Mouse (Mus musculus) heart, embryonic 14.5 days (tissue): Measurements from ENCODE around the gene Fmnl1. TPM values are rescaled to one million over a fixed set of nuclear protein-coding genes. Genes with fewer than 3 reads are reported as not detected.

Experiments used
- ATAC-seq: fragments of 200-750 bp; cut with Nextera tagmentation; 2 replicates; pipeline ENCODE4 v1.8.0; 2017; ENCODE audit warnings: low read depth, moderate TSS enrichment; ENCODE audit not compliant: insufficient number of reproducible peaks, insufficient read depth, low FRiP score
- H3K27ac ChIP-seq, 2 experiments: fragments of 200-500 bp in 1 of 2; fragments of 300-500 bp in 1 of 2; sonication (generic) in 1 of 2; replicated peaks in 1 of 2; 2 replicates each; pipeline ENCODE4 v1.5.1; 2012 to 2014; ENCODE audit warnings: low read depth in 2 of 2, low read length in 2 of 2, control low read depth in 1 of 2, mild to moderate bottlenecking in 1 of 2, mixed read lengths in 1 of 2; ENCODE audit not compliant: control insufficient read depth in 1 of 2, insufficient read depth in 1 of 2
- H3K27me3 ChIP-seq: fragments of 300-500 bp; sonication (generic); 2 replicates; pipeline ENCODE4 v1.6.1; 2014; ENCODE audit warnings: mild to moderate bottlenecking, low read length, control low read depth; ENCODE audit not compliant: control insufficient read depth, insufficient read depth
- H3K36me3 ChIP-seq: fragments of 300-500 bp; sonication (generic); 2 replicates; pipeline ENCODE4 v1.6.1; 2014; ENCODE audit warnings: mild to moderate bottlenecking, control low read depth, low read length, mixed read lengths; ENCODE audit not compliant: control insufficient read depth, insufficient read depth
- H3K4me1 ChIP-seq, 2 experiments: fragments of 200-500 bp in 1 of 2; fragments of 300-500 bp in 1 of 2; sonication (generic) in 1 of 2; 2 replicates each; pipeline ENCODE4 v1.6.1; 2012 to 2014; ENCODE audit warnings: low read length in 2 of 2, control low read depth in 1 of 2, mixed read lengths in 1 of 2; ENCODE audit not compliant: control insufficient read depth in 2 of 2, insufficient read depth in 2 of 2
- H3K4me2 ChIP-seq: fragments of 300-500 bp; sonication (generic); 2 replicates; pipeline ENCODE4 v1.6.1; 2014; ENCODE audit warnings: mild to moderate bottlenecking, low read length
- H3K4me3 ChIP-seq, 2 experiments: fragments of 200-500 bp in 1 of 2; fragments of 300-500 bp in 1 of 2; sonication (generic) in 1 of 2; 2 replicates each; pipeline ENCODE4 v1.5.1; 2012 to 2014; ENCODE audit warnings: low read length in 2 of 2, mild to moderate bottlenecking in 2 of 2, control low read depth in 1 of 2, low read depth in 1 of 2, moderate library complexity in 1 of 2; ENCODE audit not compliant: control insufficient read depth in 1 of 2, insufficient read depth in 1 of 2
- H3K9ac ChIP-seq: fragments of 300-500 bp; sonication (generic); 2 replicates; pipeline ENCODE4 v1.6.1; 2014; ENCODE audit warnings: mild to moderate bottlenecking, low read length
- H3K9me3 ChIP-seq: fragments of 300-500 bp; sonication (generic); 2 replicates; pipeline ENCODE4 v1.6.1; 2016; ENCODE audit warnings: low read length, control low read depth; ENCODE audit not compliant: control insufficient read depth
- WGBS: fragments of 180-500 bp; shearing (Covaris S2); extraction: QIAGEN DNeasy Blood & Tissue Kit; methylation state at CpG from one replicate; pipeline ENCODE4 v1.1.7; 2014; 5-methylcytosine and 5-hydroxymethylcytosine counted together
- polyA plus RNA-seq: library from polyadenylated mRNA; unstranded; fragments of >200 nt; fragmentation: Nextera tagmentation; extraction: Ambion mirVana; gene quantifications from 2 replicates; pipeline ENCODE4 v1.2.1, GENCODE M21; 2014

The Fmnl1 gene
- polyA plus RNA-seq, 1 experiment from 2014 or later = 2.9 TPM

DNA sequence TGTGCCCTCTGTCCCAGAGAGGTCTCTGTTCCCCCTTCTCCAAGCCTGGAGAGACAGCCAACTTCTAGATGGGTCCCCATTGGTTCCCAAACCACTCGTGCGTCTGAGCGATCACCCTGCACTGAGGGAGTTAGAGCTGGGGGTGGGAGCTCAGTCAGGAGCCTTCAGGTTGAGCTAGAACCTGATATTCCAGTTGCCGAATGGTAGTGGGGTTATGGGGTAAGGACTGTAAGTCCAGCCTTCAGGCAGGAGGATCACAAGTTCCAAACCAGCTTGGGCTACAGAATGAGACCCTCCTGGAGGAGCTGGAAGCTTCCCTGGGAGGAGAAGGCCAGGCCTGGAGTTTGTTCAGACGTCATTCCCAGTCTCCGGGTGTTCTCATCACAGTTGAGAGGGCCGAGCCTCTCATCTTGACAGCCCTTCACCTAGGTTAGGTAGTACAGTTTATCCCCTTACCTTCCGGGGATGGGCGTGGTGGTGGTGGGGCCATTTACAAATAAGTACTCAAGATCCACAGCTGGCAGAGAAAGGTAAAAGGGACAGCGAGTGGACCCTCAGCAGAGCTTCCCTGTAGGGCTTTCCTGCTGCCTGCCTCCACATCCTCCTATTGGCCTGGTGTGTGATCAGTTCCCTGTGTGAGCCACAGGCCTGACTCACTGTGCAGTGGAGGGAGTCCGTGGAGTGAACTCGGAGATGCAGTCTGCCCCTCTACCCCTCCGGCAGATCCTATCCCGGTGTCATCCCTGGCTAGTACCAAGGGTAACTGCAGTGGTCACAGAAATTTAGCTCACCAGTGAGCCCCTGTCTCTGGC is 30.8 kb upstream of the Fmnl1 start:
- WGBS = 81% methylated on average over 14 of the region's 14 CpGs
- peaks cover 35 to 41% of the 10 kb centered on the region in 2 experiments for H3K4me1 ChIP-seq
- peak overlapping the region; percentile 18; the same call in 1 of the 2 replicates for H3K9ac ChIP-seq
- H3K9me3 ChIP-seq = no peaks in the 10 kb centered on the region
- peak overlapping the region; percentile 77 to 82; a peak in 3 of 4 replicates for H3K27ac ChIP-seq
- no peak overlapping the region for H3K4me3 ChIP-seq
- H3K27me3 ChIP-seq = no peaks in the 10 kb centered on the region
- peaks cover 14% of the 10 kb centered on the region for H3K36me3 ChIP-seq
- no peak for ATAC-seq
- H3K4me2 ChIP-seq = no peak overlapping the region

DNA sequence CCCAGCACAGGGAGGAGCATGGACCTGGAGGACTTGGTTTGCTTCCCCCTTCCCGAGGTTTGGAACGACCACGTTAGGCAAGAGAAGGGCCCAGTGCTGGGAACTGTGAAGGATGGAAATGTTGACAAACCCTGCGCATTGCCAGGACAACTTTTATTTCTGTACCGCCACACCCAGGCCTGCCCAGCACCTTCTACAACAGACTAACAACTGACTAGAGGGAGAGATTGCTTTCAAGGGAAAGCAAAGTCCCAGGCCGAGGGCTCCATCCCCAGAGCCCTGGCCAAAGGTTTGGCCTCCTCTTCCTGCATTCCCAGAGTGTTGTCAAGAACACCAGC is 30.2 kb upstream of the Fmnl1 start:
- H3K4me2 ChIP-seq = no peak overlapping the region
- H3K36me3 ChIP-seq = peaks cover 14% of the 10 kb centered on the region
- peak overlapping the region; percentile 18; the same call in 1 of the 2 replicates for H3K9ac ChIP-seq
- 45% methylated on average over 6 of the region's 6 CpGs for WGBS
- peaks cover 35 to 41% of the 10 kb centered on the region in 2 experiments for H3K4me1 ChIP-seq
- no peak for ATAC-seq
- no peaks in the 10 kb centered on the region for H3K9me3 ChIP-seq
- peak overlapping the region; percentile 77 to 82 for H3K27ac ChIP-seq
- H3K27me3 ChIP-seq = no peaks in the 10 kb centered on the region
- H3K4me3 ChIP-seq = no peak overlapping the region

DNA sequence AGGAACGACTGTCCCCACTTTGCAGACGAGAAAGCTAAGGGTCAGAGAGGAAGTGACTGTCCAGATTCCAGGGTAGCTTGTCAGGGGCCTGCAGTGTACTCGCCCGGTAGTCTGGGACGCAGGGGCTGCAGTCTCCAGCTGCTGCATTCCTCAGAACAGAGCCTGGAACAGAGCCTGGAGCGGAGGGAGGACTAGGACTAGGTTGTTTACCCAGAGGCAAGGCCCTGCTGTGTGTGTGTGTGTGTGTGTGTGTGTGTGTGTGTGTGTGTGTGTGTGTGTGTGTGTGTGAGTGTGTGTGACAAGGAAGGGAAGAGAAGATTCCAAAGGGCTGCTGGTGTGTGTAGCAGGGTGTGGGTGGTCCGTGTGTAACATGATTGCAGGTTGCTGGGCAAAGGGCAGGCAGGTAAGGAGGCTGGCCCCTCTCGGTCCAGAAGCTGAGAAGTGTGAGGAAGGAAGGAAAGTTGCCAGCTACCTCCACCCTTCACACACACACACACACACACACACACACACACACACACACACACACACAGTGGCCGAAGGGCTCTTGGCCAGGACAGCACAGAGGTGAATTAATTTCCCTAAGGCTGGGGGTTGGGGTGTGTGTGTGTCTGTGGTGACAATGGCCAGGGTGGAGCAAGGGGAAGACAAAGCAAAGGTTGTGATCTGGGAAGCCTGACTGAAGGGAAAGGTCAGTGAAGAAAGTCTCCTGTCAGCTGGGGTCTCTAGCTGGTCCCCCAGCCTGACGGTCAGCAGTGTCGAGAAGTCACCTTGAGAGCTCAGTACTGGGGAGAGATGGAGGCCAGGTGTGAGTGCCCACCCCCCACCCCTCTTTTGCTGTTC is 29.6 kb upstream of the Fmnl1 start:
- Histone ChIP-seq H3K9me3 (no peaks in the 10 kb centered on the region), H3K4me3 (no peak overlapping the region), H3K4me1 (peaks cover 35 to 41% of the 10 kb centered on the region in 2 experiments), H3K4me2 (no peak overlapping the region; the same call in 1 of the 2 replicates), H3K27me3 (no peaks in the 10 kb centered on the region), H3K27ac (peak overlapping the region; percentile 77 to 82), H3K36me3 (peaks cover 14% of the 10 kb centered on the region), H3K9ac (peak overlapping the region; percentile 62)
- peak; percentile 72 for ATAC-seq
- whole genome bisulfite sequencing = 22% methylated on average over 11 of the region's 11 CpGs

DNA sequence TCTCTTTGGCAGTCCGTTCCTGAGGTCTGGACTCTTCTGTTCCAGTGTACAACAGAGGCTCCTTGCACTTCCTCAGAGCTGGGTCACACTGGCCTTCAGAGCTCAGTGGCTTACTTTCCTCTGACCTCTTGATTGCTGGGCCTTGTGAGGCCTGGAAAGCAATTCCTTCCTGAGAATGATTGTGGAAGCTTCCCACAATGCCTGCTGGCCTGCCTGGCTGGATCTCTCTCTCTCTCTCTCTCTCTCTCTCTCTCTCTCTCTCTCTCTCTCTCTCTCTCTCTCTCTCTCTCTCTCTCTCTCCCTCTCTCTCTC is 29.0 kb upstream of the Fmnl1 start:
- Histone ChIP-seq H3K4me2 (no peak overlapping the region; the same call in 1 of the 2 replicates), H3K27me3 (no peaks in the 10 kb centered on the region), H3K9ac (peak overlapping the region; percentile 62), H3K27ac (peak overlapping the region; percentile 77 to 82), H3K36me3 (peaks cover 14% of the 10 kb centered on the region), H3K4me1 (peaks cover 35 to 41% of the 10 kb centered on the region in 2 experiments), H3K9me3 (no peaks in the 10 kb centered on the region), H3K4me3 (no peak overlapping the region)
- 31% methylated on average over 1 of the region's 1 CpGs for WGBS
- no peak for ATAC-seq

DNA sequence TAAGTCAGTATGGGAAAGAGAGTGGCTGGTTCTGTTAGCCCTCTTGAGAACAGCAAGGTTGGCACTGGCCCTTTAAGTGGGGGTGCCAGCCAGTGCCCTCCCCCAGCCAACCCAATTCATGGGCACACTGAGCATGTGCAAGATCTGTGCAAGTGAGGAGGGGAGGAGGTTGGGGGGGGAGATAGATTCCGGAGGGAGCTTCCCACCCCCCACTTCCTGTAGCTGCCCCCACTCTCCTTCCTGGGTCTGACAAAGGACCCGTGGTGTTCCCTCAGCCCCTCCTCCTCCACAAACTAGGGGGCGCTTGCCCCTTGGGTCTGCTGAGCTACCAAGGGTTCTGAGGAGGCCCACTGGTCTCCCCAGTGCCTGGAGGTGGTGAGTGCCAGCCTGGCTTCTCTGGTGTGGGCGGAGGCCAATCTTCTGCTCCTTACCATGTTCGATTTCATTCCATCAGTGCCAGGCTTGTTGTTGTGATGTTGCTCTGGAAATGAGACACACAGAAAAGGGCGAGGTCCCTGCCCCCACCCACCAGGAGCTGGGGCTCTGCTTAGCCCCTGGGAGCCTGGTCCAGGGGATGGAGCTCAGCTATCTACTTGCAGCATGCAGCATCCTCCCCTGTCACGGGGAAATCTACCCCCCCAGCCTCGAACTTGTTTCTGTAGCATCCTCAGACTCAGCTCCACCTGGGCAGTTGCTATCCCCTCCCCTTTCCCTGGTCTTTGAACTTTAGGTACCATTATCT is 28.3 kb upstream of the Fmnl1 start:
- Histone ChIP-seq H3K9ac (peak overlapping the region; percentile 62), H3K4me2 (peak overlapping the region; percentile 54), H3K9me3 (no peaks in the 10 kb centered on the region), H3K27me3 (no peaks in the 10 kb centered on the region), H3K27ac (peak overlapping the region; percentile 77 to 82), H3K4me1 (peaks cover 35 to 41% of the 10 kb centered on the region in 2 experiments), H3K4me3 (peak overlapping the region; percentile 12 to 19), H3K36me3 (peaks cover 14% of the 10 kb centered on the region)
- 32% methylated on average over 8 of the region's 8 CpGs for WGBS
- peak; percentile 55 for ATAC-seq

DNA sequence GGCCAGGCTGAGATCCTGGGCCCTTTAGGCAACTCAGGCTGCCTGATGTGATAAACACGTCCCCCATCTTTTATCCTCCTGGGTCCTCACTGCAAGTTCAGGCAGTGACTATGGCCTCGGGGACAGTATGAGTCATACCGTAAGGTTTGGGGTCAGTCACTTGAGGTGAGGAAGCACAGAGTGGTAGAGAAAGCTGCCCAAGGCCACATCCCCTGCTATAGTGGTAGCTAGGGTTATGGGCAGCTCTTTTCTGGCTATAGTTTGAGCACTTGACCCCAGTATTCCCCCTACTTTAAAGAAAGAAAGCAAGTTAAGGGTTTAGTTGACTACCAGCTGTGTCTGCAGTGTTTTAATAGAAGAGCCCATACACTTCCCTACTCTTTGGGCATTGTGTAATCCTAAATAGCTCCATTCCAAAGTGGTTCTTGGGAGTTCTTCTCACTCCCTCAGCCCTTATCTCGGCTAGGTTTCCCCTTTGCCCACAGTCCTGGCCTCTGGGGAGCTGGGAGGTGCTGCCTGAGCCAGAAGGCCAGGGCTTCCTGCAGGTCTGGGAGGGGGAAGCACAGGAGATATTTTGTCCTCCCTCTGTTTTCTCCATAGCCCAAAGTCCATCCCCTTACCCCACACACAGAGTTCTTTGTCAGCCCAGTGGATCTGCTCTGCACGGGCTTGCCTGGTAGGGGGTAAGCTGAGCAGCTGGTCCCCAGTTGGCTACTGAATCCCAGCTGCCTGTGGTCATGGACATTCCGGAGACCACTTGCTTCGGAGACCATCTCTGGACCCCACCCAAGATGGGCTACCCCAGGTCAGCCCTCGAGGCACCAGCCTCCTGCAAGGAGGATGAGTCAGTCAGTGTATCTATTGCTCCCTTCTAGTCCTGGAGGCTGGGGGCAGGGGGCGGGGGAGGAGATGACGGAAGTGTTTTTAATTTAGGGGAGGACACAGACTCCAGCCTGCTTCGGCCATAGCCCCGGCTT is 26.3 kb upstream of the Fmnl1 start:
- no peak for ATAC-seq
- H3K36me3 ChIP-seq = 0 out of 2 replicates have a peak, but pooled peaks cover 5% of the 10 kb centered on the region
- H3K9ac ChIP-seq = no peak overlapping the region
- no peaks in the 10 kb centered on the region for H3K9me3 ChIP-seq
- H3K27me3 ChIP-seq = no peaks in the 10 kb centered on the region
- peaks cover 35 to 41% of the 10 kb centered on the region in 2 experiments for H3K4me1 ChIP-seq
- H3K4me3 ChIP-seq = no peak overlapping the region
- peak overlapping the region in 1 of 2 experiments; percentile 1; a peak in 1 of 4 replicates for H3K27ac ChIP-seq
- WGBS = 38% methylated on average over 12 of the region's 12 CpGs
- no peak overlapping the region for H3K4me2 ChIP-seq
